Mouse (Mus musculus): ENCODE results near the gene Rpl18.

DNA sequence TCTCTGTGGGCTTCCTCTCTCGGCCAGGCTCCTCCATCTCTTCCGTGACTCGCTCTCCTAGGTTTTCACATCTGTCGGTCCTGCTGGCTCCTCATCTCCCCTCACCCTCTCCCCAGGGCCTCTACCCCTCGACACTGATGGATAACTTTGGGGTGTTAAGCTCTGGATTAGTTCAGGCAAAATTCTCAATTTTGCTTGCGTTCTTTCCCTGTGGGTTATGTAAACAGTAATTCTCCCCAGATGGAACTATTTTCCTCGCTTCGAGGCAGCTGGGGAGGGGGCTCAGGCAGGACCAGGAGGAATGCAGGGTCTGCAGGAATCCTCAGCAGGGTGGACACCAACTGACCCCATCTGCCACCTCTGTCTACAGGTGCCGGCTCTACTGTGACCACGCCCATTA is 29.4 kb upstream of the Rpl18 start:
- TF ChIP-seq POLR2A (IDR thresholded peaks at IDR 0.05; ENCODE audit: low read depth, low read length) (no peak), CTCF (IDR thresholded peaks at IDR 0.05; ENCODE audit: borderline replicate concordance, insufficient read depth, low read length) (no peak)

Data from embryonic fibroblast, embryonic 13.5 days (primary cell).